Mouse (Mus musculus) embryonic fibroblast, embryonic 13.5 days (primary cell): ENCODE measurements around the gene Prdm10. TPM values are rescaled to one million over a fixed set of nuclear protein-coding genes. Genes with fewer than 3 reads are reported as not detected.
A peak's percentile ranks its signal among the peaks of the same experiment; 100 is the strongest.

Source experiments
- H3K27ac ChIP-seq: 2 replicates; pipeline ENCODE4 v1.5.1; 2012; ENCODE audit warnings: low read length, control low read depth, inconsistent platforms; ENCODE audit not compliant: insufficient read depth
- H3K4me1 ChIP-seq: 2 replicates; pipeline ENCODE4 v1.6.1; 2011; ENCODE audit warnings: low read length; ENCODE audit not compliant: control insufficient read depth, insufficient read depth
- H3K4me3 ChIP-seq: 2 replicates; pipeline ENCODE4 v1.5.1; 2011; ENCODE audit warnings: mild to moderate bottlenecking, control low read depth, low read length; ENCODE audit not compliant: insufficient read depth
- CTCF ChIP-seq: IDR thresholded peaks from 2 replicates; pipeline ENCODE4 v1.5.1; 2011; ENCODE audit warnings: mild to moderate bottlenecking, control low read depth, low read length, moderate library complexity, borderline replicate concordance; ENCODE audit not compliant: insufficient read depth
- POLR2A ChIP-seq: IDR thresholded peaks from 2 replicates; pipeline ENCODE4 v1.6.1; 2011; ENCODE audit warnings: low read depth, mild to moderate bottlenecking, control low read depth, low read length, moderate library complexity
- polyA plus RNA-seq: library from polyadenylated mRNA; stranded (reverse); fragments of >200 nt; gene quantifications from 2 replicates; pipeline ENCODE4 v1.2.4, GENCODE M21; 2011; ENCODE audit warnings: low read depth; ENCODE audit not compliant: missing spikeins, insufficient read length

Gene Prdm10
- polyA plus RNA-seq, 1 experiment: 6.4 TPM

GRCm38 (mm10) chr9:31320734-31321133 is 40.4 kb downstream of the Prdm10 start:
- H3K27ac ChIP-seq: peak overlapping the region; percentile 86
- H3K4me3 ChIP-seq: no peak overlapping the region
- TF ChIP-seq CTCF: no peak
- TF ChIP-seq POLR2A: no peak
- peaks cover 16% of the 10 kb centered on the region for H3K4me1 ChIP-seq

GRCm38 (mm10) chr9:31321526-31321925 is 41.2 kb downstream of the Prdm10 start:
- Histone ChIP-seq H3K4me1 (peaks cover 16% of the 10 kb centered on the region), H3K27ac (peak overlapping the region; percentile 66)
- no peak for TF ChIP-seq CTCF
- no peak for TF ChIP-seq POLR2A

GRCm38 (mm10) chr9:31322090-31322489 is 41.8 kb downstream of the Prdm10 start:
- TF ChIP-seq POLR2A: no peak
- TF ChIP-seq CTCF: no peak
- peaks cover 16% of the 10 kb centered on the region for H3K4me1 ChIP-seq
- H3K4me3 ChIP-seq: no peak overlapping the region
- H3K27ac ChIP-seq: peak overlapping the region; percentile 66

More at GRCm38 (mm10) chr9:31321526-31321925, 41.2 kb downstream of the Prdm10 start:
- H3K4me3 ChIP-seq: no peak overlapping the region

GRCm38 (mm10) chr9:31330816-31331215 is 50.5 kb downstream of the Prdm10 start:
- no peak overlapping the region for H3K4me3 ChIP-seq
- no peak overlapping the region for H3K27ac ChIP-seq
- TF ChIP-seq CTCF (no peak), POLR2A (no peak)
- H3K4me1 ChIP-seq: no peaks in the 10 kb centered on the region

- no peaks in the 10 kb centered on the region for H3K4me1 ChIP-seq
- no peak for TF ChIP-seq POLR2A
- no peak for TF ChIP-seq CTCF
- no peak overlapping the region for H3K4me3 ChIP-seq
- H3K27ac ChIP-seq: no peak overlapping the region
These were observed 50.9 kb downstream of the Prdm10 start for GRCm38 (mm10) chr9:31331246-31331645.

GRCm38 (mm10) chr9:31331906-31332305 is 51.6 kb downstream of the Prdm10 start:
- no peak for TF ChIP-seq CTCF
- no peak for TF ChIP-seq POLR2A
- Histone ChIP-seq H3K27ac (no peak overlapping the region), H3K4me3 (no peak overlapping the region), H3K4me1 (no peaks in the 10 kb centered on the region)

GRCm38 (mm10) chr9:31332826-31333225 is 52.5 kb downstream of the Prdm10 start:
- H3K4me3 ChIP-seq: no peak overlapping the region
- no peaks in the 10 kb centered on the region for H3K4me1 ChIP-seq
- no peak for TF ChIP-seq POLR2A
- TF ChIP-seq CTCF: no peak
- no peak overlapping the region for H3K27ac ChIP-seq

- Histone ChIP-seq H3K27ac (no peak overlapping the region), H3K4me1 (no peaks in the 10 kb centered on the region), H3K4me3 (no peak overlapping the region)
- TF ChIP-seq POLR2A (no peak), CTCF (no peak)
These were observed 54.7 kb downstream of the Prdm10 start for GRCm38 (mm10) chr9:31334991-31335390.

- TF ChIP-seq CTCF: no peak
- no peak for TF ChIP-seq POLR2A
- H3K4me1 ChIP-seq: no peaks in the 10 kb centered on the region
- no peak overlapping the region for H3K4me3 ChIP-seq
- H3K27ac ChIP-seq: no peak overlapping the region
These were observed 64.0 kb downstream of the Prdm10 start for GRCm38 (mm10) chr9:31344289-31344831.

- Histone ChIP-seq H3K4me3 (no peak overlapping the region), H3K4me1 (no peaks in the 10 kb centered on the region), H3K27ac (no peak overlapping the region)
- TF ChIP-seq POLR2A: no peak
- TF ChIP-seq CTCF: no peak
These were observed 66.3 kb downstream of the Prdm10 start for GRCm38 (mm10) chr9:31346575-31347080.
